Mouse (Mus musculus): ENCODE results near the gene 2310039H08Rik.

DNA sequence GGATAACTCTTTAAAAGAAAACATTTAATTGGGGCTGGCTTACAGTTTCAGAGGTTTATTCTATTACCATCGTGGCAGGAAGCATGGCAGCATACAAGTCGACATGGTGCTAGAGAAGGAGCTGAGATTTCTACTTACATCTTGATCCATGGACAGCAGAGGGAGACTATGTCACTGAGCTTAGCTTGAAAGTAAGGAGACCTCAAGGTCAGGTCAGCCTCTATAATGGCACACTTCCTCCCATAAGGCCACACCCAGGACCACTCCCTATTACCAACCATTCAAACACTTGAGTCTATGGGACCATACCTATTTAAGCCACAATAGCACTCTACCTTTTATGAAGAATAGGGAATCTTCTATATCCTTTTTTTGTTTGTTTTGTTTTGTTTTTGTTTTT lies 20.5 kb downstream of the 2310039H08Rik start:
- TF ChIP-seq CTCF (IDR thresholded peaks at IDR 0.05) (no peak), POLR2A (IDR thresholded peaks at IDR 0.05; ENCODE audit: insufficient read depth, low read depth, low read length) (no peak)

All from heart, adult 2 months (tissue).